Mouse (Mus musculus): ENCODE measurements around the gene Kcna10.

GRCm38 (mm10) chr3:107188226-107188899, 5.5 kb downstream of the Kcna10 start:
- TF ChIP-seq CEBPB (IDR thresholded peaks at IDR 0.05; ENCODE audit: low read depth) (no peak), CTCF (IDR thresholded peaks at IDR 0.05; ENCODE audit: control insufficient read depth, insufficient read depth, insufficient read length) (no peak)
